Comparison of ENCODE assay signal across 8 mouse cellular contexts in genomic region chr8:119798965-119799264, GRCm38 (mm10). TPM values are rescaled to one million over a fixed set of nuclear protein-coding genes. Genes with fewer than 3 reads are reported as not detected.
DNase-seq lines count a peak whose midpoint lies in the region; ATAC-seq and TF ChIP-seq lines count a peak whose summit lies in the region.

No protein-coding gene starts in this region.

- no peak overlapping the region for H3K4me3 ChIP-seq in lung, embryonic 15.5 days
- H3K4me3 ChIP-seq in forebrain, embryonic 14.5 days (ENCODE audit: low read depth, low read length): no peak overlapping the region
- H3K4me3 ChIP-seq in intestine, postnatal 0 days (ENCODE audit: low read depth, low read length): no peak overlapping the region
- H3K4me3 ChIP-seq in neural tube, embryonic 13.5 days: no peak overlapping the region

- DNase-seq in lung, postnatal 10 days: no peak
- no peak for DNase-seq in forebrain, embryonic 14.5 days (ENCODE audit: low spot score)
- DNase-seq in adrenal gland, adult (ENCODE audit: inconsistent age in 2 of 2, low spot score in 1 of 2): no peak
- no peak for DNase-seq in MN1 (ENCODE audit: low spot score)
- no peak for DNase-seq in embryo, embryonic 10 days (ENCODE audit: low spot score)

- H3K9ac ChIP-seq in lung, embryonic 15.5 days: no peak overlapping the region
- no peak overlapping the region for H3K9ac ChIP-seq in forebrain, embryonic 14.5 days (ENCODE audit: low read length)
- H3K9ac ChIP-seq in intestine, postnatal 0 days (ENCODE audit: low read depth, low read length): no peak overlapping the region
- no peak overlapping the region for H3K9ac ChIP-seq in neural tube, embryonic 13.5 days

- no peaks in the 10 kb centered on the region for H3K36me3 ChIP-seq in lung, embryonic 15.5 days
- no peaks in the 10 kb centered on the region for H3K36me3 ChIP-seq in forebrain, embryonic 14.5 days (ENCODE audit: control insufficient read depth, insufficient read depth, low read length)
- no peaks in the 10 kb centered on the region for H3K36me3 ChIP-seq in intestine, postnatal 0 days (ENCODE audit: control insufficient read depth, insufficient read depth)
- no peaks in the 10 kb centered on the region for H3K36me3 ChIP-seq in neural tube, embryonic 13.5 days

- no peak for ATAC-seq in lung, embryonic 15.5 days (ENCODE audit: borderline replicate concordance, extremely low read depth, low FRiP score, low TSS enrichment)
- ATAC-seq in forebrain, embryonic 14.5 days: no peak
- ATAC-seq in intestine, postnatal 0 days: no peak
- ATAC-seq in neural tube, embryonic 13.5 days (ENCODE audit: low read depth): no peak

- peaks cover 11% of the 10 kb centered on the region for H3K4me1 ChIP-seq in lung, embryonic 15.5 days
- peaks cover 21% of the 10 kb centered on the region for H3K4me1 ChIP-seq in forebrain, embryonic 14.5 days (ENCODE audit: control insufficient read depth, insufficient read depth, low read length)
- H3K4me1 ChIP-seq in intestine, postnatal 0 days (replicated peaks; ENCODE audit: control insufficient read depth, insufficient read depth, low read length): peaks cover 4% of the 10 kb centered on the region; the same call in 1 of the 2 replicates
- H3K4me1 ChIP-seq in neural tube, embryonic 13.5 days (replicated peaks): peaks cover 43% of the 10 kb centered on the region

- 51% methylated on average over 2 of the region's 2 CpGs for WGBS in lung, embryonic 15.5 days
- WGBS in forebrain, embryonic 14.5 days: 48% methylated on average over 2 of the region's 2 CpGs
- 69% methylated on average over 2 of the region's 2 CpGs for WGBS in intestine, postnatal 0 days
- 57% methylated on average over 2 of the region's 2 CpGs for WGBS in neural tube, embryonic 13.5 days

- peak overlapping the region; percentile 41; the same call in 1 of the 2 replicates for H3K4me2 ChIP-seq in lung, embryonic 15.5 days
- peak overlapping the region; percentile 15; the same call in 1 of the 2 replicates for H3K4me2 ChIP-seq in forebrain, embryonic 14.5 days (ENCODE audit: low read length)
- H3K4me2 ChIP-seq in intestine, postnatal 0 days (replicated peaks; ENCODE audit: low read depth): peak overlapping the region; percentile 52
- H3K4me2 ChIP-seq in neural tube, embryonic 13.5 days: peak overlapping the region; percentile 40

- no peaks in the 10 kb centered on the region for H3K27me3 ChIP-seq in lung, embryonic 15.5 days
- no peaks in the 10 kb centered on the region for H3K27me3 ChIP-seq in forebrain, embryonic 14.5 days (replicated peaks; ENCODE audit: control insufficient read depth, insufficient read depth, low read length)
- H3K27me3 ChIP-seq in intestine, postnatal 0 days (replicated peaks; ENCODE audit: control insufficient read depth, insufficient read depth, low read length): no peaks in the 10 kb centered on the region
- no peaks in the 10 kb centered on the region for H3K27me3 ChIP-seq in neural tube, embryonic 13.5 days

- H3K9me3 ChIP-seq in lung, embryonic 15.5 days: no peaks in the 10 kb centered on the region
- no peaks in the 10 kb centered on the region for H3K9me3 ChIP-seq in forebrain, embryonic 14.5 days (replicated peaks; ENCODE audit: control insufficient read depth, low read length)
- no peaks in the 10 kb centered on the region for H3K9me3 ChIP-seq in intestine, postnatal 0 days (ENCODE audit: control insufficient read depth)
- no peaks in the 10 kb centered on the region for H3K9me3 ChIP-seq in neural tube, embryonic 13.5 days

- H3K27ac ChIP-seq in lung, embryonic 15.5 days: no peak overlapping the region
- peak overlapping the region; percentile 80 for H3K27ac ChIP-seq in forebrain, embryonic 14.5 days (ENCODE audit: low read depth, low read length)
- no peak overlapping the region for H3K27ac ChIP-seq in intestine, postnatal 0 days (ENCODE audit: low read depth, low read length)
- peak overlapping the region; percentile 88 for H3K27ac ChIP-seq in neural tube, embryonic 13.5 days (replicated peaks)

- TF ChIP-seq CTCF in intestine, postnatal 0 days (IDR thresholded peaks at IDR 0.05; ENCODE audit: low read depth): no peak

RNA-seq across cellular contexts. Expression of gene Tldc1, which starts 20.7 kb away (rescaled TPM):
- polyA plus RNA-seq in lung, embryonic 15.5 days (2015; fragmentation: Nextera tagmentation; extraction: Ambion mirVana): 12.3 and 14.8 TPM in 2 replicates
- 5.1 and 6.0 TPM in 2 replicates for polyA plus RNA-seq in forebrain, embryonic 14.5 days (2014; fragmentation: Nextera tagmentation; extraction: Ambion mirVana)
- 7.7 and 8.4 TPM in 2 replicates for polyA plus RNA-seq in intestine, postnatal 0 days (2015; fragmentation: Nextera tagmentation; extraction: Ambion mirVana)
- polyA plus RNA-seq in neural tube, embryonic 13.5 days (2015; fragmentation: Nextera tagmentation; extraction: Ambion mirVana): 9.8 and 14.6 TPM in 2 replicates

RNA-seq across cellular contexts. Expression of gene Cotl1, which starts 41.4 kb away (rescaled TPM):
- 65.8 and 68.1 TPM in 2 replicates for polyA plus RNA-seq in lung, embryonic 15.5 days (2015; fragmentation: Nextera tagmentation; extraction: Ambion mirVana)
- 403 and 455 TPM in 2 replicates for polyA plus RNA-seq in forebrain, embryonic 14.5 days (2014; fragmentation: Nextera tagmentation; extraction: Ambion mirVana)
- polyA plus RNA-seq in intestine, postnatal 0 days (2015; fragmentation: Nextera tagmentation; extraction: Ambion mirVana): 166 and 169 TPM in 2 replicates
- polyA plus RNA-seq in neural tube, embryonic 13.5 days (2015; fragmentation: Nextera tagmentation; extraction: Ambion mirVana): 121 and 123 TPM in 2 replicates

Comparison
In these comparisons a context has a peak if more than half of its experiments do, and no peak if none do; other contexts are left out.
1. H3K27ac ChIP-seq: peak in forebrain, embryonic 14.5 days (single experiment) and neural tube, embryonic 13.5 days (single experiment); none in lung, embryonic 15.5 days (single experiment) and intestine, postnatal 0 days (single experiment).
2. Peak in every context shown above with its lines, with median percentiles within 50 percentile points of each other: H3K4me2 ChIP-seq.